Mouse (Mus musculus) stomach, postnatal 0 days (tissue): Measurements from ENCODE around the gene Grhl1. TPM values are rescaled to one million over a fixed set of nuclear protein-coding genes. Genes with fewer than 3 reads are reported as not detected.

Experiments
- ATAC-seq: fragments of 200-750 bp; cut with Nextera tagmentation; 2 replicates; pipeline ENCODE4 v1.8.0; 2017; ENCODE audit not compliant: low FRiP score, low TSS enrichment
- DNase-seq: peaks from one replicate; pipeline ENCODE4 v3.0.0-alpha.2; 2016; ENCODE audit warnings: low spot score
- H3K27ac ChIP-seq: fragments of 300-500 bp; sonication (generic); replicated peaks from 2 replicates; pipeline ENCODE4 v1.5.1; 2014; ENCODE audit warnings: mild to moderate bottlenecking, control low read depth
- H3K27me3 ChIP-seq: fragments of 300-500 bp; sonication (generic); 2 replicates; pipeline ENCODE4 v1.6.1; 2014; ENCODE audit warnings: low read length; ENCODE audit not compliant: control insufficient read depth, insufficient read depth
- H3K36me3 ChIP-seq: fragments of 300-500 bp; sonication (generic); 2 replicates; pipeline ENCODE4 v1.6.1; 2014; ENCODE audit warnings: low read length, mixed read lengths; ENCODE audit not compliant: control insufficient read depth, insufficient read depth
- H3K4me1 ChIP-seq: fragments of 300-500 bp; sonication (generic); replicated peaks from 2 replicates; pipeline ENCODE4 v1.6.1; 2014; ENCODE audit warnings: antibody characterized with exemption; ENCODE audit not compliant: control insufficient read depth, insufficient read depth
- H3K4me2 ChIP-seq: fragments of 300-500 bp; sonication (generic); replicated peaks from 2 replicates; pipeline ENCODE4 v1.6.1; 2014; ENCODE audit warnings: low read depth, mild to moderate bottlenecking, control low read depth, moderate library complexity
- H3K4me3 ChIP-seq: fragments of 300-500 bp; sonication (generic); 2 replicates; pipeline ENCODE4 v1.5.1; 2014; ENCODE audit warnings: low read depth, low read length, control low read depth
- H3K9ac ChIP-seq: fragments of 300-500 bp; sonication (generic); 2 replicates; pipeline ENCODE4 v1.6.1; 2014; ENCODE audit warnings: mild to moderate bottlenecking, low read length, control low read depth, mixed read lengths
- H3K9me3 ChIP-seq: fragments of 300-500 bp; sonication (generic); 2 replicates; pipeline ENCODE4 v1.6.1; 2016; ENCODE audit warnings: low read length; ENCODE audit not compliant: control insufficient read depth
- CTCF ChIP-seq: IDR thresholded peaks from 2 replicates; pipeline ENCODE4 v1.5.1; 2016; ENCODE audit warnings: antibody characterized with exemption, low read depth, mild to moderate bottlenecking, moderate library complexity
- EP300 ChIP-seq: optimal IDR thresholded peaks from 2 replicates; pipeline ENCODE3; 2016; ENCODE audit warnings: antibody characterized with exemption
- WGBS: fragments of 180-500 bp; shearing (Covaris S2); extraction: QIAGEN DNeasy Blood & Tissue Kit; methylation state at CpG from one replicate; pipeline ENCODE4 v1.1.7; 2014; 5-methylcytosine and 5-hydroxymethylcytosine counted together
- polyA plus RNA-seq: library from polyadenylated mRNA; unstranded; fragments of >200 nt; fragmentation: Nextera tagmentation; extraction: Ambion mirVana; gene quantifications from 2 replicates; pipeline ENCODE4 v1.2.1, GENCODE M21; 2015

Grhl1 gene
- polyA plus RNA-seq, 1 experiment from 2014 or later = 28.9 TPM

GRCm38 (mm10) chr12:24580996-24581683, 9.1 kb downstream of the Grhl1 start:
- TF ChIP-seq CTCF = no peak
- no peak for TF ChIP-seq EP300
- no peaks in the 10 kb centered on the region for H3K9me3 ChIP-seq
- no peaks in the 10 kb centered on the region for H3K27me3 ChIP-seq
- H3K4me1 ChIP-seq = no peaks in the 10 kb centered on the region
- H3K27ac ChIP-seq = no peak overlapping the region
- H3K4me2 ChIP-seq = no peak overlapping the region
- H3K9ac ChIP-seq = no peak overlapping the region
- WGBS = 74% methylated on average over 14 of the region's 14 CpGs
- no peak overlapping the region for H3K4me3 ChIP-seq
- ATAC-seq = no peak
- DNase-seq = no peak
- H3K36me3 ChIP-seq = peaks cover 7% of the 10 kb centered on the region; the same call in 1 of the 2 replicates

- TF ChIP-seq CTCF = no peak
- no peak for TF ChIP-seq EP300
- no peak for DNase-seq
Observed at GRCm38 (mm10) chr12:24583653-24584052, 11.6 kb downstream of the Grhl1 start.

GRCm38 (mm10) chr12:24584835-24585234, 12.8 kb downstream of the Grhl1 start:
- Histone ChIP-seq H3K9me3 (no peaks in the 10 kb centered on the region), H3K27me3 (no peaks in the 10 kb centered on the region), H3K27ac (no peak overlapping the region), H3K36me3 (peaks cover 7% of the 10 kb centered on the region; the same call in 1 of the 2 replicates), H3K9ac (no peak overlapping the region), H3K4me1 (no peaks in the 10 kb centered on the region), H3K4me3 (no peak overlapping the region), H3K4me2 (no peak overlapping the region)
- ATAC-seq (no peak), DNase-seq (no peak)
- TF ChIP-seq CTCF (no peak), EP300 (no peak)
- WGBS = 84% methylated on average over 8 of the region's 8 CpGs

More at GRCm38 (mm10) chr12:24583653-24584052, 11.6 kb downstream of the Grhl1 start:
- Histone ChIP-seq H3K9ac (no peak overlapping the region), H3K4me1 (no peaks in the 10 kb centered on the region), H3K27ac (no peak overlapping the region), H3K4me2 (no peak overlapping the region), H3K36me3 (peaks cover 7% of the 10 kb centered on the region; the same call in 1 of the 2 replicates), H3K4me3 (no peak overlapping the region), H3K9me3 (no peaks in the 10 kb centered on the region), H3K27me3 (no peaks in the 10 kb centered on the region)
- WGBS = 84% methylated on average over 3 of the region's 3 CpGs
- ATAC-seq = no peak

- Histone ChIP-seq H3K9me3 (no peaks in the 10 kb centered on the region), H3K27ac (no peak overlapping the region), H3K9ac (no peak overlapping the region), H3K4me2 (no peak overlapping the region), H3K4me3 (no peak overlapping the region), H3K27me3 (no peaks in the 10 kb centered on the region), H3K4me1 (no peaks in the 10 kb centered on the region), H3K36me3 (peaks cover 4% of the 10 kb centered on the region; the same call in 1 of the 2 replicates)
- TF ChIP-seq EP300 (no peak), CTCF (no peak)
- DNase-seq (no peak), ATAC-seq (no peak; the same call in 1 of the 2 replicates)
- WGBS = 59% methylated on average over 7 of the region's 7 CpGs
Observed at GRCm38 (mm10) chr12:24586193-24586592, 14.1 kb downstream of the Grhl1 start.

- Histone ChIP-seq H3K27me3 (no peaks in the 10 kb centered on the region), H3K4me3 (no peak overlapping the region), H3K36me3 (no peaks in the 10 kb centered on the region; the same call in 1 of the 2 replicates), H3K27ac (peak overlapping the region; percentile 58; the same call in 1 of the 2 replicates), H3K9me3 (no peaks in the 10 kb centered on the region), H3K4me2 (no peak overlapping the region), H3K9ac (no peak overlapping the region), H3K4me1 (peaks cover 4% of the 10 kb centered on the region; the same call in 1 of the 2 replicates)
- no peak for TF ChIP-seq EP300
- no peak for TF ChIP-seq CTCF
- WGBS = 73% methylated on average over 7 of the region's 7 CpGs
- ATAC-seq (no peak), DNase-seq (no peak)
Observed at GRCm38 (mm10) chr12:24590371-24590770, 18.3 kb downstream of the Grhl1 start.

GRCm38 (mm10) chr12:24592055-24592454, 20.0 kb downstream of the Grhl1 start:
- Histone ChIP-seq H3K9me3 (no peaks in the 10 kb centered on the region), H3K36me3 (no peaks in the 10 kb centered on the region; the same call in 1 of the 2 replicates), H3K4me1 (peaks cover 4% of the 10 kb centered on the region; the same call in 1 of the 2 replicates), H3K9ac (no peak overlapping the region), H3K4me2 (no peak overlapping the region), H3K27me3 (no peaks in the 10 kb centered on the region), H3K4me3 (no peak overlapping the region), H3K27ac (peak overlapping the region; percentile 73)
- 76% methylated on average over 9 of the region's 9 CpGs for WGBS
- no peak for TF ChIP-seq EP300
- TF ChIP-seq CTCF = no peak
- DNase-seq (no peak), ATAC-seq (peak; percentile 24; the same call in 1 of the 2 replicates)
